Mouse (Mus musculus) G1E (cell line): Measurements from ENCODE around the gene Lrrc30. TPM values are rescaled to one million over a fixed set of nuclear protein-coding genes. Genes with fewer than 3 reads are reported as not detected.

Source experiments
- ATAC-seq: 2 replicates; pipeline ENCODE4 v1.8.0; 2016; ENCODE audit warnings: mild to moderate bottlenecking; ENCODE audit not compliant: insufficient number of reproducible peaks, poor library complexity, low FRiP score, severe bottlenecking; ENCODE audit errors: extremely low read depth
- DNase-seq: peaks from one replicate; pipeline ENCODE4 v3.0.0; 2012; ENCODE audit warnings: low spot score
- H3K27me3 ChIP-seq: 2 replicates; pipeline ENCODE4 v1.6.1; 2012; ENCODE audit warnings: mild to moderate bottlenecking, low read length, inconsistent platforms; ENCODE audit not compliant: insufficient read depth
- H3K36me3 ChIP-seq: replicated peaks from 2 replicates; pipeline ENCODE3; 2012; ENCODE audit warnings: mild to moderate bottlenecking, inconsistent platforms
- H3K4me1 ChIP-seq: 2 replicates; pipeline ENCODE4 v1.6.1; 2012; ENCODE audit warnings: low read depth, low read length, inconsistent platforms, mixed read lengths; ENCODE audit not compliant: insufficient read depth
- H3K4me3 ChIP-seq: 2 replicates; pipeline ENCODE4 v1.5.1; 2012; ENCODE audit warnings: low read depth, mild to moderate bottlenecking, inconsistent platforms, low read length, moderate library complexity, mixed read lengths
- H3K9me3 ChIP-seq: replicated peaks from 2 replicates; pipeline ENCODE4 v1.6.1; 2012; ENCODE audit warnings: inconsistent platforms
- CTCF ChIP-seq: IDR thresholded peaks from 2 replicates; pipeline ENCODE4 v1.5.1; 2012; ENCODE audit warnings: low read depth, low read length, inconsistent platforms, mixed read lengths
- GATA1 ChIP-seq: IDR thresholded peaks from 2 replicates; pipeline ENCODE4 v1.6.1; 2012; ENCODE audit warnings: borderline replicate concordance, low read length, inconsistent platforms, mixed read lengths
- GATA2 ChIP-seq: IDR thresholded peaks from 2 replicates; pipeline ENCODE4 v1.6.1; 2012; ENCODE audit warnings: low read depth, low read length, inconsistent platforms, borderline replicate concordance
- POLR2AphosphoS5 ChIP-seq: IDR thresholded peaks from 2 replicates; pipeline ENCODE4 v1.6.1; 2012; ENCODE audit warnings: low read depth, low read length, inconsistent platforms; ENCODE audit not compliant: insufficient replicate concordance
- TAL1 ChIP-seq: conservative IDR thresholded peaks from 2 replicates; pipeline ENCODE4 v1.6.1; 2012; ENCODE audit warnings: low read depth, low read length, inconsistent platforms, mixed read lengths
- polyA plus RNA-seq: library from polyadenylated mRNA; stranded (reverse); fragments of >175 nt; gene quantifications from 2 replicates; pipeline ENCODE4 v1.2.3, GENCODE M21; 2012
- total RNA-seq, 2 experiments: library from RNA; stranded (forward) in 1 of 2; stranded (reverse) in 1 of 2; fragments of 200-1000 nt in 1 of 2; fragments of >200 nt in 1 of 2; fragmentation: Nextera tagmentation in 1 of 2; gene quantifications; 2 replicates each; pipeline ENCODE4 v1.2.3; 2014 to 2017

Gene Lrrc30
- total and polyA plus RNA-seq, 3 experiments: not detected

GRCm38 (mm10) chr17:67628475-67628874 lies 4.0 kb downstream of the Lrrc30 start:
- DNase-seq (no peak), ATAC-seq (no peak)
- H3K4me3 ChIP-seq: no peak overlapping the region
- H3K27me3 ChIP-seq: no peaks in the 10 kb centered on the region
- H3K9me3 ChIP-seq: peaks cover 66% of the 10 kb centered on the region
- TF ChIP-seq TAL1 (no peak), CTCF (no peak), GATA1 (no peak), GATA2 (no peak), POLR2AphosphoS5 (no peak)
- H3K4me1 ChIP-seq: no peaks in the 10 kb centered on the region
- no peaks in the 10 kb centered on the region for H3K36me3 ChIP-seq

DNA sequence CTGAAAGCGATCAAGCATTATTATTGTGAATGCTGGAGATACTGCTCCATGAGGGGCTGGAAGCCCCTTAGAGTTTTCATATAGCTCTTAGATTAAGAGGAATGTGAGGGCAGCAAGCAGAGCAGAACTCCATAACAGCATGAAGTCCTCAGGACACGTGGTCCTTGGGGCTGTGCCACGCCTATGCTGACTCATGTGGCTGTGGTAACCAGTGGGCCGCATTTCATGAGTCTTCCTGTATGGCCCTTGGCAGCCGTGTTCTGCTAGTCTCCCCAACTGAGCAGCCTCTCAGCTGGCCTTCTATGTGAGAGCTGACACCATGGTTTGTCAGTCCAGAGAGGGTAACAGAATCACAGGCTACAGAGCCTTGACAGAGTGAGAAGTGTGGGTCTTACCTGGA lies 7.1 kb downstream of the Lrrc30 start:
- Histone ChIP-seq H3K4me1 (no peaks in the 10 kb centered on the region), H3K27me3 (no peaks in the 10 kb centered on the region), H3K4me3 (no peak overlapping the region), H3K36me3 (no peaks in the 10 kb centered on the region), H3K9me3 (peaks cover 58% of the 10 kb centered on the region)
- no peak for DNase-seq
- ATAC-seq: no peak
- no peak for TF ChIP-seq GATA2
- TF ChIP-seq GATA1: no peak
- TF ChIP-seq POLR2AphosphoS5: no peak
- TF ChIP-seq CTCF: no peak
- TF ChIP-seq TAL1: no peak

- no peak for ATAC-seq
Measured at GRCm38 (mm10) chr17:67619001-67619400, 13.5 kb downstream of the Lrrc30 start.

DNA sequence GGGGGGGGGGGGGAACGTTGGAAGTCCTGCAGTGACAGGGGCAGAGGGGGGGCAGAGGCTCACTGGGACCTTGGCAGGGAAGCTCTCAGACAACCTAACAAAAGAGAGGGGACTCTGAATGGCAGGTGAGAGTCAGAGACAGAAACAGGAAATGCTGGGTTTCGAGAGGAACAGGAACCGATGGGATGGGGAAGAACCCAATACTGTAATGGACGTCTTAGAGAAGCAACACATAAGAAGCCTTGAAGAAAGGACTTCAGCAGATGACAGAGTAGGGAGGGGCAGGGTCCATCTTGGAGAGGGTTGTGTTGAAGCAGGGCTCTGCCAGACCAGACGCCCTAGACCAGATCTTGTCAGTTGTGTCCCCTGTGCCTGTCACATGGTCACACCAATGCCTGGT lies 18.1 kb downstream of the Lrrc30 start:
- H3K4me3 ChIP-seq: no peak overlapping the region
- DNase-seq (no peak), ATAC-seq (no peak)
- no peaks in the 10 kb centered on the region for H3K4me1 ChIP-seq
- H3K27me3 ChIP-seq: no peaks in the 10 kb centered on the region
- no peak for TF ChIP-seq GATA2
- TF ChIP-seq GATA1: no peak
- peaks cover 70% of the 10 kb centered on the region for H3K9me3 ChIP-seq
- no peaks in the 10 kb centered on the region for H3K36me3 ChIP-seq

More at GRCm38 (mm10) chr17:67619001-67619400, 13.5 kb downstream of the Lrrc30 start:
- H3K36me3 ChIP-seq: no peaks in the 10 kb centered on the region
- DNase-seq: no peak
- no peaks in the 10 kb centered on the region for H3K27me3 ChIP-seq
- no peak overlapping the region for H3K4me3 ChIP-seq
- H3K4me1 ChIP-seq: no peaks in the 10 kb centered on the region
- TF ChIP-seq POLR2AphosphoS5: no peak
- TF ChIP-seq GATA1: no peak
- TF ChIP-seq CTCF: no peak
- no peak for TF ChIP-seq GATA2
- TF ChIP-seq TAL1: no peak
- H3K9me3 ChIP-seq: peaks cover 65% of the 10 kb centered on the region

DNA sequence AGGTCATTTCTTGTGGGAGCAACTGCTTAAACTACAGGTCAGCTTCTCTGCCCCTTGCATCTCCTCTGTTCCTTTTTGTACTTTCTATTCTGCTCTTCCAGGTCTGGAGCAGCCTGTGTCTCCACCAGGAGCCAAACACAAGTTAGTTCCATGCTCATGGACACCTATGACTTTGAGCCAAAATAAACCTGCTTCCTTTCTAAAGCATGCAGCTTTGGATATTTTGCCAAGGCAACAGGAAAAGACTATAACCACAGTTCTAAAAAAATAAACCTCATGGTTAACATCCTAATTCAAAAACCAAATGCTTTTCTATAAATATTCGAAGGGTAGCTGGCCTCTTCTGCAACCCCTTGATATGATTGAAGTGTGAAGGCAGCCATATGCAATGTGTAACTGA lies 19.9 kb downstream of the Lrrc30 start:
- H3K27me3 ChIP-seq: no peaks in the 10 kb centered on the region
- no peaks in the 10 kb centered on the region for H3K4me1 ChIP-seq
- no peaks in the 10 kb centered on the region for H3K36me3 ChIP-seq
- no peak overlapping the region for H3K4me3 ChIP-seq
- ATAC-seq (no peak), DNase-seq (no peak)
- TF ChIP-seq TAL1: no peak
- TF ChIP-seq GATA1: no peak
- TF ChIP-seq GATA2: no peak
- no peak for TF ChIP-seq POLR2AphosphoS5
- no peak for TF ChIP-seq CTCF
- peaks cover 63% of the 10 kb centered on the region for H3K9me3 ChIP-seq

- Histone ChIP-seq H3K36me3 (no peaks in the 10 kb centered on the region), H3K27me3 (no peaks in the 10 kb centered on the region), H3K4me1 (no peaks in the 10 kb centered on the region), H3K4me3 (no peak overlapping the region), H3K9me3 (peaks cover 67% of the 10 kb centered on the region)
- DNase-seq (no peak), ATAC-seq (no peak)
- no peak for TF ChIP-seq GATA2
- TF ChIP-seq CTCF: no peak
- no peak for TF ChIP-seq TAL1
- no peak for TF ChIP-seq POLR2AphosphoS5
- TF ChIP-seq GATA1: no peak
Measured at GRCm38 (mm10) chr17:67612151-67612550, 20.4 kb downstream of the Lrrc30 start.

GRCm38 (mm10) chr17:67604446-67604845 lies 28.1 kb downstream of the Lrrc30 start:
- H3K27me3 ChIP-seq: no peaks in the 10 kb centered on the region
- DNase-seq: no peak
- no peaks in the 10 kb centered on the region for H3K4me1 ChIP-seq
- H3K9me3 ChIP-seq: peaks cover 64% of the 10 kb centered on the region
- H3K36me3 ChIP-seq: no peaks in the 10 kb centered on the region
- TF ChIP-seq GATA2: no peak
- TF ChIP-seq GATA1: no peak
- no peak for TF ChIP-seq CTCF
- no peak for TF ChIP-seq POLR2AphosphoS5
- TF ChIP-seq TAL1: no peak
- ATAC-seq: no peak
- no peak overlapping the region for H3K4me3 ChIP-seq
